Mouse (Mus musculus): ENCODE data around the gene Pirb.
"Not testable (repeated sequence)": the region's sequence is repeated elsewhere in the genome, so short reads cannot be mapped to it uniquely, and the experiment has no call there.

Pirb gene

GRCm38 (mm10) chr7:3720268-3720667 is at the start of gene Pirb:
Gene Pirb (minus strand): TSS chr7:3720391.
- not testable (repeated sequence) for DNase-seq (ENCODE audit: low spot score in 2 of 2)

GRCm38 (mm10) chr7:3732675-3733074 is 12.5 kb upstream of the Pirb start:
- DNase-seq (ENCODE audit: low spot score in 2 of 2), result not testable (repeated sequence)

- not testable (repeated sequence) for DNase-seq (ENCODE audit: low spot score in 2 of 2)
Observed at GRCm38 (mm10) chr7:3725459-3725858, 5.3 kb upstream of the Pirb start.

- no peak for DNase-seq (ENCODE audit: low spot score in 2 of 2)
Observed at GRCm38 (mm10) chr7:3715249-3715648, 4.9 kb downstream of the Pirb start.

GRCm38 (mm10) chr7:3712264-3712942 is 7.8 kb downstream of the Pirb start:
- peak in 1 of 2 experiments; percentile 12 for DNase-seq (ENCODE audit: low spot score in 2 of 2)

GRCm38 (mm10) chr7:3709000-3709399 is 11.2 kb downstream of the Pirb start:
- no peak for DNase-seq (ENCODE audit: low spot score in 2 of 2)

- DNase-seq (ENCODE audit: low spot score in 2 of 2), result not testable (repeated sequence)
Observed at GRCm38 (mm10) chr7:3708447-3708980, 11.7 kb downstream of the Pirb start.

- no peak for DNase-seq (ENCODE audit: low spot score in 2 of 2)
Observed at GRCm38 (mm10) chr7:3707568-3708413, 12.4 kb downstream of the Pirb start.

GRCm38 (mm10) chr7:3707027-3707426 is 13.2 kb downstream of the Pirb start:
- DNase-seq (ENCODE audit: low spot score in 2 of 2), result no peak

- DNase-seq (ENCODE audit: low spot score in 2 of 2), result no peak
Observed at GRCm38 (mm10) chr7:3706343-3706934, 13.8 kb downstream of the Pirb start.

GRCm38 (mm10) chr7:3705911-3706310 is 14.3 kb downstream of the Pirb start:
- DNase-seq (ENCODE audit: low spot score in 2 of 2), result no peak

- DNase-seq (ENCODE audit: low spot score in 2 of 2), result not testable (repeated sequence)
Observed at GRCm38 (mm10) chr7:3705461-3705860, 14.7 kb downstream of the Pirb start.

GRCm38 (mm10) chr7:3704475-3704874 is 15.7 kb downstream of the Pirb start:
- DNase-seq (ENCODE audit: low spot score in 2 of 2), result no peak

GRCm38 (mm10) chr7:3703879-3704441 is 16.2 kb downstream of the Pirb start, which contains the start of gene Rps9:
Gene Rps9 (plus strand): TSS chr7:3703993.
- peak; percentile 96 to 98 for DNase-seq (ENCODE audit: low spot score in 2 of 2)

GRCm38 (mm10) chr7:3703148-3703878 is 16.9 kb downstream of the Pirb start:
- DNase-seq (ENCODE audit: low spot score in 2 of 2), result no peak

GRCm38 (mm10) chr7:3698471-3698870 is 21.7 kb downstream of the Pirb start:
- DNase-seq (ENCODE audit: low spot score in 2 of 2), result no peak

- not testable (repeated sequence) for DNase-seq (ENCODE audit: low spot score in 2 of 2)
Observed at GRCm38 (mm10) chr7:3694949-3695305, 25.3 kb downstream of the Pirb start.

GRCm38 (mm10) chr7:3694076-3694948 is 25.9 kb downstream of the Pirb start:
- DNase-seq (ENCODE audit: low spot score in 2 of 2), result peak; percentile 62 to 76

GRCm38 (mm10) chr7:3693809-3694075 is 26.4 kb downstream of the Pirb start:
- no peak for DNase-seq (ENCODE audit: low spot score in 2 of 2)

- peak; percentile 96 for DNase-seq (ENCODE audit: low spot score in 2 of 2)
Observed at GRCm38 (mm10) chr7:3692987-3693808, 27.0 kb downstream of the Pirb start, which contains the start of gene Mboat7. Gene Mboat7 (minus strand): TSS chr7:3693523.
